Mouse (Mus musculus) right cerebral cortex, postnatal 36 days (tissue): ENCODE measurements at regions not wholly inside any gene's neighbourhood (a gene's known extent, or its start where the extent isn't known, plus 50 kb on each side); places are given as distances from the start of the nearest gene placed in this dataset.
A peak's percentile ranks its signal among the peaks of the same experiment; 100 is the strongest.

Experiments used
- DNase-seq, 2 experiments: peaks; one replicate each; pipeline ENCODE4 v3.0.0; 2022; ENCODE audit warnings: low spot score in 2 of 2, mixed read lengths in 1 of 2

GRCm38 (mm10) chr14:120560416-120560815, 82.2 kb downstream of the Rap2a start:
- DNase-seq = peak in 1 of 2 experiments; percentile 18

- DNase-seq = no peak
Observed at GRCm38 (mm10) chr14:120560987-120561386, 82.7 kb downstream of the Rap2a start.

GRCm38 (mm10) chr14:120566945-120567344, 88.7 kb downstream of the Rap2a start:
- DNase-seq = no peak

- no peak for DNase-seq
Observed at GRCm38 (mm10) chr14:120568054-120568453, 89.8 kb downstream of the Rap2a start.

GRCm38 (mm10) chr14:120572238-120572637, 94.0 kb downstream of the Rap2a start:
- DNase-seq = no peak

- no peak for DNase-seq
Observed at GRCm38 (mm10) chr14:120575202-120575601, 97.0 kb downstream of the Rap2a start.

- DNase-seq = peak; percentile 28 to 54
Observed at GRCm38 (mm10) chr14:120578352-120579080, 100.3 kb downstream of the Rap2a start.

GRCm38 (mm10) chr14:120583807-120584206, 105.6 kb downstream of the Rap2a start:
- no peak for DNase-seq

GRCm38 (mm10) chr14:120592191-120592590, 113.9 kb downstream of the Rap2a start:
- DNase-seq = no peak

- DNase-seq = no peak
Observed at GRCm38 (mm10) chr14:120600414-120600935, 122.2 kb downstream of the Rap2a start.

GRCm38 (mm10) chr14:120601510-120601909, 123.3 kb downstream of the Rap2a start:
- DNase-seq = no peak

- DNase-seq = no peak
Observed at GRCm38 (mm10) chr14:120603849-120604492, 125.7 kb downstream of the Rap2a start.

- DNase-seq = peak in 1 of 2 experiments; percentile 45
Observed at GRCm38 (mm10) chr14:120607801-120608200, 129.6 kb downstream of the Rap2a start.

- DNase-seq = no peak
Observed at GRCm38 (mm10) chr14:120611311-120611710, 133.1 kb downstream of the Rap2a start.

- DNase-seq = peak; percentile 15 to 33
Observed at GRCm38 (mm10) chr14:120626223-120626935, 148.1 kb downstream of the Rap2a start.

- no peak for DNase-seq
Observed at GRCm38 (mm10) chr14:120626936-120627277, 148.7 kb downstream of the Rap2a start.

GRCm38 (mm10) chr14:120632771-120633170, 154.5 kb downstream of the Rap2a start:
- DNase-seq = peak in 1 of 2 experiments; percentile 17

GRCm38 (mm10) chr14:120636726-120637400, 158.6 kb downstream of the Rap2a start:
- no peak for DNase-seq

GRCm38 (mm10) chr14:120637486-120638125, 159.4 kb downstream of the Rap2a start:
- no peak for DNase-seq

GRCm38 (mm10) chr14:120642591-120642990, 164.3 kb downstream of the Rap2a start:
- DNase-seq = no peak

GRCm38 (mm10) chr14:120652034-120652433, 173.8 kb downstream of the Rap2a start:
- DNase-seq = no peak
